Mouse (Mus musculus): ENCODE results near the gene Mmd. TPM values are rescaled to one million over a fixed set of nuclear protein-coding genes. Genes with fewer than 3 reads are reported as not detected.

Mmd gene
- polyA plus RNA-seq, 1 experiment from 2014 or later = 47.7 TPM

DNA sequence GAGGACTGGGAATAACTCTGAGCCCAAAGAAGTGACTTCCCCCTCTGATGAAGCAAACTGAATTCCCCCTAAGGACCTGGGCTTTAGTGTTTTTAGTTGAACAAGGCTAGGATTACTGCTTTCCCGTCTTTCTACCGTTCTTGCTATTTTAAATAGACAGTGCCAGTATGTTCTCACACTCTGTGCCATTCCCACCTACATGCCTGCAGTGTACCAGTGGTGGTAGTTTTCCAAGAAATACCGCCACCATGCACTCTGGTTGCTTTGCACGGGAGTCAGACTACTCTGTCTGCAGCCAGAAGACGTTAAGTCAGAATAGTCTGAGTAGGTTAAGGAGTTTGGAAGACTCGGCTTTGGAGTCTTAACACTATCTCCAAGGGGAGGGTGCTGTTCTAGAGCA, 34.3 kb downstream of the Mmd start:
- no peaks in the 10 kb centered on the region for H3K36me3 ChIP-seq (ENCODE audit: inconsistent target)
- no peak overlapping the region for H3K4me3 ChIP-seq (ENCODE audit: inconsistent target)
- 77% methylated on average over 5 of the region's 6 CpGs for WGBS (ENCODE audit: missing documents)
- H3K27ac ChIP-seq = no peak overlapping the region
- H3K79me2 ChIP-seq (ENCODE audit: inconsistent target) = no peaks in the 10 kb centered on the region

DNA sequence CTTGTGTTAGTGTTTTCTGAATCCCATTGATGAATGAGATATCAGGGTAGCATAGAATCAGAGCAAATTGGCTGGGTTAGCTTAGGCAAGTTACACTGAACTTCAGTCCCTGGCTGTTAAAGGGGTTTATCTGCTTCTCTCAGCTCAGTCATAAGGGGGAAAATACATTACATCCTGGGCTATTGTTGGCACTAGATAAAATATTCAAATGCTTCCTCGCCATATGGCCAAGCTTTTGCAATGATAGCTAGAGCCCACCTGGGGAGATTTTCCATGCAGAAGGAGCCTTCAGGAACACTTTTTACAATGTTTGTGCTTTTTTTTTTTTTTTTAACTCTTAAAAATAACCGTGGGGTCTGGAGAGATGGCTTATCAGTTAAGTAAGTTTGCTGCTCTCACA, 34.8 kb downstream of the Mmd start:
- Histone ChIP-seq H3K79me2 (ENCODE audit: inconsistent target) (no peaks in the 10 kb centered on the region), H3K4me3 (ENCODE audit: inconsistent target) (no peak overlapping the region), H3K36me3 (ENCODE audit: inconsistent target) (no peaks in the 10 kb centered on the region), H3K27ac (no peak overlapping the region)
- 83% methylated on average over 2 of the region's 2 CpGs for WGBS (ENCODE audit: missing documents)

DNA sequence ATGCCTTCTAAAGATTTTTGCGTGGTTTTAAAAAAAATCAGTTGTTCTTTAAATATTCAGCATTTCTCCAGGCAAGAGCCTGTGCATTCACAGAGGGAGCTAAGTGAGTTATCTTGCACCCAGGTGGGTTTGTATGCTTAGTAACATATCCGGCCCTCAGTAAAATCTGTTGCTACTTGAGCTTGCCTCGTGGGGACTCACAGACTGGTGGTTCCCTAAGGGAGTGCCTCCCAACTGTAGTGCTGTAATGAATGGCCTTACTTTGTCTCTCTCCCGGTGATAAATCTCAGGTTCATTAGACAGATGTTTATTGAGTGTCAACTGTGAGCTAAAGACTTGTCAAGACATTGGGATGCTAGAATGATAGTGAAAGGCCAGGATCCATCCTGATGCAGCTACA, 35.4 kb downstream of the Mmd start:
- no peak overlapping the region for H3K27ac ChIP-seq
- H3K36me3 ChIP-seq (ENCODE audit: inconsistent target) = no peaks in the 10 kb centered on the region
- no peaks in the 10 kb centered on the region for H3K79me2 ChIP-seq (ENCODE audit: inconsistent target)
- H3K4me3 ChIP-seq (ENCODE audit: inconsistent target) = no peak overlapping the region
- WGBS (ENCODE audit: missing documents) = 87% methylated on average over 4 of the region's 4 CpGs

DNA sequence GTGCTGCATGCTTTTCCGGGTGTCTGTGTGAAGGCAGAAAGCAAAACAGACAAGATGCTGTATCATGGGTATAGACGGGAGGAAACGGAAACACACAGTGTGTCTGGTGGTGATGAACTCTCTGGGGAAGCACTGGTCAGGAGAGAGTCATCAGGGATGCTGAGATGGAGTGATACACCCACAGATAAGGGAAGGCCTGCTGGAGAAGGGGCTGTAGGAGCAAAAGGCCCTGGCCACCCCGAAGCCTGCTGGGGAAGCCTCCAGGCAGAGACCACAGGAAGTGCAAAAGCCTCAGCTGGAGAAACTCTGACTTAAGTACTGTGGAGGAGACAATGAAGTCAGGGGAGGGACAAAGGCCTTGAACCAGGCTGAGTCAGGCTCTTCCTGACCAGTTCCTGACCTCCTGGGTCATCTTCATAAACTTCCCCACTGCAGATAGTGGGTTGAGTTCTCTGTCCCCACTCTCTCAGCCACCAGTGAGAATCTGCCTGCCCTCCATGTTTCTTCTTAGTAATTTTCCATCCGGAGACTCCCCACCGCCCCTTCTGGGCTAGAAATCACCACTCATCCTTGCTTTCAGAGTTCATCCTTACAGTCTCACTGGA, 37.4 kb downstream of the Mmd start:
- Histone ChIP-seq H3K27ac (no peak overlapping the region), H3K4me3 (ENCODE audit: inconsistent target) (no peak overlapping the region), H3K79me2 (ENCODE audit: inconsistent target) (no peaks in the 10 kb centered on the region), H3K36me3 (ENCODE audit: inconsistent target) (no peaks in the 10 kb centered on the region)
- WGBS (ENCODE audit: missing documents) = 81% methylated on average over 6 of the region's 6 CpGs

DNA sequence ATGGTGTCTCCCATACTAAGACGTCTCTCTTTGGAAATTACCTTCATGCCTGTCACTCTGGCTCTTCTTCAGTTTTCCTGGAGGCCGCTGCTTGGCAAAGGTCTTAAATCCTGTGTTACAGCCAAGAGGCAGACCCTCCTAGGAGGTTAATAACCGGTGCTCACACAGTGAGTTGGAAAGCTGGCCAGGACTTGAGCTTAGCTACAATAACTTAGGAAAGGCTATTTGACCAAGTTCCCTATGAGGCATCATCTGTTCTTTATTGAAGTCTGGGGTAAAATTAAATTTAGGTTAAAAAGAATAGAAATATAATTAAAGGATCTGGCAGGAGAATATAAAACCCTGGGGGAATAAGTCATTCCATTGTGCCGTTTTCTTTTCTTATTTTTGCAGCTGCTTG, 41.9 kb downstream of the Mmd start:
- Histone ChIP-seq H3K79me2 (ENCODE audit: inconsistent target) (no peaks in the 10 kb centered on the region), H3K27ac (no peak overlapping the region), H3K36me3 (ENCODE audit: inconsistent target) (no peaks in the 10 kb centered on the region), H3K4me3 (ENCODE audit: inconsistent target) (no peak overlapping the region)
- 95% methylated on average over 4 of the region's 4 CpGs for WGBS (ENCODE audit: missing documents)

DNA sequence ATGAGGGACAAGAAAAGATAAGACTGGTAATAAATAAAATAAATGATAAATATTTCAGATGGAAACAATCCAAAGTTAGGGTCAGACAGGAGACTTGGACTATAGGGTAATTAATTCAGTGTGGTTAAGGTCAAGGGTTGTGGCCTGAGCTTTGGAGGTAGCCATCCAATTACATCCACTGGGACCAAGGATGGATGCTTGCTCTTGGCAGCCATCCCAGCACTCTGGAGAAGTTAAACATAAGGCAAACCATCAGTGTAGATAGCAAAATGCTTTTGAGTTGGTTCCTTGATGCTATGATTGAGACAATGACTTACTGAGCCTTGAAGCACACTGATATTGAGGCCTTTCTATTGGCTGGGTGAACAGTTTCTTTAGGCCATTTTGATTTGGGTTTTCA, 43.5 kb downstream of the Mmd start:
- H3K27ac ChIP-seq = no peak overlapping the region
- H3K4me3 ChIP-seq (ENCODE audit: inconsistent target) = no peak overlapping the region
- no peaks in the 10 kb centered on the region for H3K36me3 ChIP-seq (ENCODE audit: inconsistent target)
- no peaks in the 10 kb centered on the region for H3K79me2 ChIP-seq (ENCODE audit: inconsistent target)

DNA sequence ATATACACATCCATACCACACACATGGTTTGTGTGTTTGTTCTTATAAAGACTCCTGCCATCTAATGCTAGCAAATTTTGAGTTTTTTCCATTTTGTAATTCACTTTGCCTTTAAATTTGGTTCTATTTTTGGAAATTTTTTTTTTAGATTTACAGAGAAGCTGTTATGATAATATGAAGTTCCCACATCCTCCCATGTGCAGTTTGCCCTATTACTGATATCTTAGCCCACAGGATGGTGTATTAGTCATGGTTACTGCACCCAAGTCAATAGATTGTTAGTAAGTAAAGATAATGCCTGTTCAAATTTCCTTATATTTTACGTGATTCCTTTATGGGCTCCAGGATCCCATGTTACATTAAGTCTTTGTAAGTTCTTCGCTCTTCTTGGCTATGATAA, 45.4 kb downstream of the Mmd start:
- H3K79me2 ChIP-seq (ENCODE audit: inconsistent target) = no peaks in the 10 kb centered on the region
- WGBS (ENCODE audit: missing documents) = 89% methylated on average over 2 of the region's 2 CpGs
- no peak overlapping the region for H3K4me3 ChIP-seq (ENCODE audit: inconsistent target)
- H3K27ac ChIP-seq = no peak overlapping the region
- H3K36me3 ChIP-seq (ENCODE audit: inconsistent target) = no peaks in the 10 kb centered on the region

DNA sequence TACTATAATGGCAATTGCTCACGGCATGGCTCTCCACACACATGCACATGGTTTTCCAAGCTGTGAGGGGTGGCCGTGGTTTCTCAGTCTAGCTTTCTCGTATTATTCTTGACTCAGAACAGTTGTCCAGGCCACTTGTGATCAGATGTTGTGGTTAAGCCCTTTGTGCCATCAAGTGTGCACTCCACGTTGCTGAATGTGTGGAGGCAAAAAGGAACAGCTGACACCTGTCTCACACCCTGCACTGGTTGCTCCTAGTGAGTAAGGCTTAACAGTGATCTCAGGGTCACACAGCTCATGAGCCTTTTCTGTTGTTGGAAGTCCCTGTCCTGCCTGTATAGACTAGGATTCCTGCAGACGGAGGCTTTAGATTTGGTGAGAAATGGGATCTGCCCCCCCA, 56.8 kb downstream of the Mmd start:
- 80% methylated on average over 5 of the region's 5 CpGs for WGBS (ENCODE audit: missing documents)
- no peak overlapping the region for H3K27ac ChIP-seq
- H3K4me3 ChIP-seq (ENCODE audit: inconsistent target) = no peak overlapping the region
- no peaks in the 10 kb centered on the region for H3K79me2 ChIP-seq (ENCODE audit: inconsistent target)
- no peaks in the 10 kb centered on the region for H3K36me3 ChIP-seq (ENCODE audit: inconsistent target)

DNA sequence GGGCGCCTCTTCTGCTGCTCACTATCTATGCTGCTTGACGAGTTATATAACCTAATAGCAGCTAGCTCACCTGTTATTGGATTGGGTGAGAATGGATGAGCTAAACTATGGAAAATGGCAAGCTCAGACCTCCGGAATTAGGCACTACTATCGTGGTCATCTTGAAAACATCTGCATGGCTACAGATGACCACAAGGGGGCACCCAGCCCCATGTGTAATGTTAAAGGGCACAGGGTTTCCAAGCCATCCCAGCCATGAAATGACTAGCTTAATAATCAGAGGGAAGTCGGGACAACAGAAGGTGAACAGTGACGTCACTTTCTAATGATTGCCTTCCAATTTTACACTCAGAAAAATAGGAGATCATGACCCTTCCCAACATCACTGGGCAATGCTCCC, 57.7 kb downstream of the Mmd start:
- 39% methylated on average over 6 of the region's 6 CpGs for WGBS (ENCODE audit: missing documents)
- no peaks in the 10 kb centered on the region for H3K79me2 ChIP-seq (ENCODE audit: inconsistent target)
- H3K27ac ChIP-seq = no peak overlapping the region
- H3K36me3 ChIP-seq (ENCODE audit: inconsistent target) = no peaks in the 10 kb centered on the region
- no peak overlapping the region for H3K4me3 ChIP-seq (ENCODE audit: inconsistent target)

DNA sequence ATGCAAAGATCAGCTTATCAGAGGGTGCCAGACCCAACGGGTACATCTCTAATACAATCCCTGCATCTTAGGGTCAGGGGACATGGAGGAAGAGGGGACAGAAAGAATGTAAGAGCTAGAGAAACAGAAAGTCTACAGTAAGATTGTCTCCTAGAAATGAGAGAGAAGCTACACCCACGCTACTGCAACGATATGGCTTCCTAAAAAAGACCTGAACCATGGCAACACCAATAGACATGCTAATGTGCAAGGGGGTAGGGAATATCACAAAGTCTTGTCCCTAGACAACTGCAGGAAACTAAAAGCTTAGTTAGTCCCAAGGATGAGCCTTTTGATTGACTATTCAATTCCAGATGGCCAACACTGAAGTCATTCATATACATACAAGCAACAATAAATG, 65.3 kb downstream of the Mmd start:
- Histone ChIP-seq H3K79me2 (ENCODE audit: inconsistent target) (no peaks in the 10 kb centered on the region), H3K4me3 (ENCODE audit: inconsistent target) (no peak overlapping the region), H3K36me3 (ENCODE audit: inconsistent target) (no peaks in the 10 kb centered on the region), H3K27ac (no peak overlapping the region)
- 85% methylated on average over 3 of the region's 3 CpGs for WGBS (ENCODE audit: missing documents)

DNA sequence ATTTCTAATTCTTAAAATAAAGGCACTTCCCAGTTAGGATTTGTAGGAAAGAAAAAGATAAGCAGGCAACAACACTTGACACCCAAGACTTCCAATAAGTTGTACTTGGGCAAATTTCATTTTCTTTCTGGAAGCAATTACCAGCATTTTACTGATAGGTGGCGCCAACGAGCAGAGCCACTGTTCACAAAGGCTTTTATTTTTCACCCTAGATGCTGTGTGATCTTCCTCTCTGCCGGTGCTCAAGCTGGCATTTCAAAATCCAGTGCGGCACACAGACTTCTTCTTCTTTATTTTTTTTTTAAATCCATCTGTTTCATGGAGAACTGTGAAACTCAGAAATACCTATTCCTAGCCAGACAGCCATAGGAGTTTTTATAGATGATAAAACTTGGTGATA, 68.2 kb downstream of the Mmd start:
- Histone ChIP-seq H3K79me2 (ENCODE audit: inconsistent target) (no peaks in the 10 kb centered on the region), H3K4me3 (ENCODE audit: inconsistent target) (no peak overlapping the region), H3K36me3 (ENCODE audit: inconsistent target) (no peaks in the 10 kb centered on the region), H3K27ac (no peak overlapping the region)
- 0% methylated on average over 4 of the region's 4 CpGs for WGBS (ENCODE audit: missing documents)

DNA sequence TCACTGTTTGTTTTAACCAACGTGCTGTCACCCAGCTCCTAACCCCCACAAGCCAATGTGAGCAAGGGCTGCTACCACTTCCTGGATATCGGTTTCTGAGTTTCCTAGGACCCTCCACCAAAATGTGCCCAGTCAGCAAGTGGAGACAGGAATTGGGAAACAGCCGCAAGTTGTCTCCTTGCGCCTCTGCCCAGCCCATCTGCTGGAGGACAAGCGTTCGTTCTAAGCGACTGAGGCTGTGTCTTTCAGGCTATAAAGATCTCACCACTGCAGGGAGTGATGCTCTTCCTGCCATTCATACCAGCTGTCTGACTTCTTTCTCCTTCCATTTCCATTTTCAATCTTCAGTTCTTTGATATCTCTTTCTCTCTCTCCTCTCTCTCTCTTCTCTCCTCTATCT, 71.7 kb downstream of the Mmd start:
- no peak overlapping the region for H3K27ac ChIP-seq
- 85% methylated on average over 7 of the region's 7 CpGs for WGBS (ENCODE audit: missing documents)
- H3K79me2 ChIP-seq (ENCODE audit: inconsistent target) = no peaks in the 10 kb centered on the region
- H3K36me3 ChIP-seq (ENCODE audit: inconsistent target) = no peaks in the 10 kb centered on the region
- no peak overlapping the region for H3K4me3 ChIP-seq (ENCODE audit: inconsistent target)

DNA sequence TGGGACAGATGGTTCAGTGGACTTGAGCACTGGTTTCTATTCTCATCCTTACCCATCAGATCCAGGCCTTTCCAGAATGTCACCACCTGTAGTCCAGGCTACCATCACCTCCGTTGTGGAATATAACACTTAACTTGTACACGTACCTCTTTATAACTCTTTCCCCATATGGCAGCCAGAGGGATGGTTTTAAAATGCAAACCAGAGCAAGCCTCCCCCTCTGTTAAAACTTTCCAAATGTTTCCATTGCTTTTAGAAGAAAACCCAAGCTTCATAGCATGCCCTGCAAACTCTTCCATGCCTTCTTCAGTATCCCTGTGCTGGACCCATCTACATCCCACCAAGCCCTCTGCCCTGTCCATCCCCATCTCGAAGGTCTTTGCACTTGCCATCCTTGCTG, 75.3 kb downstream of the Mmd start:
- no peak overlapping the region for H3K4me3 ChIP-seq (ENCODE audit: inconsistent target)
- 85% methylated on average over 3 of the region's 3 CpGs for WGBS (ENCODE audit: missing documents)
- no peaks in the 10 kb centered on the region for H3K79me2 ChIP-seq (ENCODE audit: inconsistent target)
- H3K36me3 ChIP-seq (ENCODE audit: inconsistent target) = no peaks in the 10 kb centered on the region
- H3K27ac ChIP-seq = no peak overlapping the region

DNA sequence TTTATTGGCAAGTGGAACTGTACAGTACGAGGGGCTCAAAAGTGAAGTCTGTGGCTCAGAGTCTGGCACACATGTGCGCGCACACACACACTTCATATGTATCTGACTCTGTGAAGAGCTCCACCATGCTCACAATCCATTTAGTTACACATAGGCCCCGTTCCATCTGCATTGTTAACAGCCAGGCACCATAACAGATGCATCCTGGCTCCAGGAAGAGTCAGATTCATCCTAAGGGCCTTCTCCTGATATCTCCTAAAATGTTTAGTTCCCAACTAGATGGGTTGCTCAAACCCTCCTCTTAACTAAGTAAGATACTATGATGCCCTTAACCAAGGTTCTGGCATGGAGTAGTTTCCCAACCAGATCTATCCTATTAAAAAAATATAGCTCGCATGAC, 76.9 kb downstream of the Mmd start:
- H3K79me2 ChIP-seq (ENCODE audit: inconsistent target) = no peaks in the 10 kb centered on the region
- no peak overlapping the region for H3K4me3 ChIP-seq (ENCODE audit: inconsistent target)
- no peak overlapping the region for H3K27ac ChIP-seq
- WGBS (ENCODE audit: missing documents) = 93% methylated on average over 5 of the region's 5 CpGs
- no peaks in the 10 kb centered on the region for H3K36me3 ChIP-seq (ENCODE audit: inconsistent target)

DNA sequence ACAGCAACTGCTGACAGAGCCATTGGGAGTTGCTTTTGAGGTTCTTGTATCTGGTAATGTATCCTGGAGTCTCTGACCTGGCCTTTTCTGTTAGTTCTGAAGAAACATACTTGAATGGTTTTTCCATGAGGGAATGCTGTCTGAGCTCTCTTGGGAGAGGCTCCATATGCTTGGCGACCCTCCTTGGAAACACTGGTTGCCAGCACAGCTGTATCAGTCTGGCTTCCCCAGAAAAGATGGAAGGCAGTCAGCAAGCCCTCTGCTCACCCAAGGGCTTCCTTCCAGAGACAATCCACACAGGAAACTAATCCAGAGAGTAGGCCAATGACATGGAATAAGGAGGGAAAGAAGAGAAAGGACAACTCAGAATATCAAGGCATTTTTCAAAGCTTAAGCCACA, 77.6 kb downstream of the Mmd start:
- H3K27ac ChIP-seq = no peak overlapping the region
- no peaks in the 10 kb centered on the region for H3K79me2 ChIP-seq (ENCODE audit: inconsistent target)
- WGBS (ENCODE audit: missing documents) = 100% methylated on average over 1 of the region's 1 CpGs
- H3K4me3 ChIP-seq (ENCODE audit: inconsistent target) = no peak overlapping the region
- H3K36me3 ChIP-seq (ENCODE audit: inconsistent target) = no peaks in the 10 kb centered on the region
